Mouse (Mus musculus) stomach, postnatal 0 days (tissue): ENCODE data around the gene Man2a2.

Source experiments
- CTCF ChIP-seq: IDR thresholded peaks from 2 replicates; pipeline ENCODE4 v1.5.1; 2016; ENCODE audit warnings: antibody characterized with exemption, low read depth, mild to moderate bottlenecking, moderate library complexity
- EP300 ChIP-seq: optimal IDR thresholded peaks from 2 replicates; pipeline ENCODE3; 2016; ENCODE audit warnings: antibody characterized with exemption

GRCm38 (mm10) chr7:80374280-80374679 is 3.1 kb upstream of the Man2a2 start:
- TF ChIP-seq CTCF (no peak), EP300 (no peak)
